Mouse (Mus musculus): ENCODE results near the gene Olfr49.

DNA sequence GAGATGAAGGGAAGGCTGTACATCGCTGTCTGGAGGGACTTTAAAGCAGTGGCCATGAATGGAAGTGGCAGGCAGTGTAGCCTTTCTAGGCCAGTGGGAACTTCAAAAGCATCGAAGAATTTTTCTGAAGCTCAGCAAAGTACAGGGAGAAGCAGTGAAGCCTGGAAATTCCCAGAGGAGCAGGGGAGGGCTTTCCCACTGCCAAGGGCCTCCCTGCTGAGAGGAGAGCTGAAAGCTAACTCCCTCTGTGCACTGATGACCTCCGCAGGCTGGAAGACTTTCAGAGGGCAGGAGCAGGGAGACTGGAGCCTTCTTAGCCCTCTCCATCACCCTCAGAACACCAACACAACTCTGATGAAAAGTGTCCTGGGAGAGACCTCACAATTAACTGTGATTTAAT is 27.0 kb upstream of the Olfr49 start:
- no peak for TF ChIP-seq CTCF (IDR thresholded peaks at IDR 0.05; ENCODE audit: control insufficient read depth, insufficient read depth, low read length)
- no peak for TF ChIP-seq POLR2A (IDR thresholded peaks at IDR 0.05; ENCODE audit: borderline replicate concordance, control insufficient read depth, low read depth, low read length)
